Mouse (Mus musculus): ENCODE measurements at regions not wholly inside any gene's neighbourhood (a gene's known extent, or its start where the extent isn't known, plus 50 kb on each side); places are given as distances from the start of the nearest gene placed in this dataset.
A peak's percentile ranks its signal among the peaks of the same experiment; 100 is the strongest.

DNA sequence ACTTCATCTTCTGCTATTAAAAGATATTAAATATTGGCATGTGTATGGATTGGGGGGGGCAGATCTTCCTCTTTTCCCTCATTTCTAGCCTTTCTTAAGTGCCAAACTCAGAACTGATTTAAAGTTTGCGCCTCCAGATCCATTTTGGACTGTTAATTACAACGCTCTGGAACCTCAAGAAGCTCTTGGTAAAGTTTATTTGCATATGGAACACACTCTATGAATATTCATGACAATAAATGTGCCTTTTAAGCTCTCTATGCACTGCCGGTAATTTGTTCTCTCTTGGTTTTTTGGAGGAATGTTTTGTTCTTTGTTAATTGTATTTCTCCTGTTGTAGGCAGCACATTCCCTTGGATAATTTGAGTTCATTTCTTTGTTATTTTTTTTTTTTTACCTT is 738.3 kb downstream of the Dach1 start:
- Histone ChIP-seq H3K4me1 (replicated peaks) (no peaks in the 10 kb centered on the region), H3K9me3 (no peaks in the 10 kb centered on the region), H3K9ac (no peak overlapping the region), H3K27ac (no peak overlapping the region), H3K36me3 (no peaks in the 10 kb centered on the region), H3K4me3 (replicated peaks) (no peak overlapping the region), H3K4me2 (replicated peaks) (no peak overlapping the region), H3K27me3 (replicated peaks) (no peaks in the 10 kb centered on the region)
- 95% methylated on average over 3 of the region's 3 CpGs for WGBS
- ATAC-seq, result no peak

DNA sequence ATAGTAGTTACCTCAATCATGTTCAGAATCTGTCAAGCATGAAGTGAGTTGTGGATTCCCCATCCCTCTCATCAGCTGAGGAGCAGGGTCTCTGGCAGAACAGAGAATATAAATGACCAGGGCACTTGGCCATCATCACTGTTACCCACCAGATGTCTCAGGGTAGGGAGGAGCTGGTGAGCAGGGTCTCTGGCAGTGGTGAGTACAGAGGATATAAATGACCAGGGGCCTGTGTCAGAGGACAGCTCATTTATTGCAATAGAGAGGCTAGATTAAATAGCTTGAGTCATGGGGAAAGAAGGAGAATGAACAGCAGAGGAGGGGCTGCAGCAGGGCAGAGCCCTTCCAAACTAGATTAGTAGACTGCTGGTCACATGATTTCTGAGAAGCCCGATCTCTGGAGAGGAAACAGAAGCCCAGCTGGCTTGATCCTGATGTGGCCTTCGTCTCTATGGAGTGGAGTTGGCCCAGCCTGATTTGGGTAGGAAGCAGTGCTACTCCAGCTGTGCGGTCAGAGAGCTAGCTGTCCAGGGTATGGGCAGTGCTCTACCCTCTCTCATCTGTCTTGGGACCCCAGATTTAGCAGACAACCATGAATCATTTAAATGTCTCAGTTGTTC is 766.3 kb downstream of the Dach1 start:
- no peaks in the 10 kb centered on the region for H3K36me3 ChIP-seq
- H3K9ac ChIP-seq, result no peak overlapping the region
- no peak overlapping the region for H3K27ac ChIP-seq
- 57% methylated on average over 3 of the region's 3 CpGs for WGBS
- no peaks in the 10 kb centered on the region for H3K4me1 ChIP-seq (replicated peaks)
- H3K4me2 ChIP-seq (replicated peaks), result no peak overlapping the region
- no peaks in the 10 kb centered on the region for H3K27me3 ChIP-seq (replicated peaks)
- H3K4me3 ChIP-seq (replicated peaks), result no peak overlapping the region
- H3K9me3 ChIP-seq, result no peaks in the 10 kb centered on the region
- ATAC-seq, result 0 out of 2 replicates have a peak, but pooled peaks have one; percentile 34

DNA sequence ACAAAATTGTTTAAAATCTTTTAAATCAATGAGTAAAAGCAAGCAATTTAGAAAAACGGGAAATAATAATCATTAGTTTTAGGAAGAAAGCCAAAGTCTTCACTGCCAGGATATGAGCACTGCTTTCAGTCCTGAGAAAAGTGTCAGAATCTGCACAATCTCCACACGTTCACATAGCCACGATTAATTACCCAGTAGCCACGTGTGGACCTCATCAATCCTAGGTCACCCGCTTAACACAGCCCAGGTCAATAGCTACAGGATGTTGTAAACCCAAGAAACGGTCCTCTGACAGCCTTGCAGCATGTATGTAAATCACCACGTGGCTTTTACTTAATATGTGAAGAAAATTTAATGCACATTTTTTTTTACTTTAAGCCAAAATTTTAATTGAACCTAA is 773.2 kb downstream of the Dach1 start:
- Histone ChIP-seq H3K4me3 (replicated peaks) (no peak overlapping the region), H3K4me2 (replicated peaks) (no peak overlapping the region), H3K36me3 (no peaks in the 10 kb centered on the region), H3K27me3 (replicated peaks) (no peaks in the 10 kb centered on the region), H3K9me3 (no peaks in the 10 kb centered on the region), H3K4me1 (replicated peaks) (no peaks in the 10 kb centered on the region), H3K27ac (no peak overlapping the region), H3K9ac (no peak overlapping the region)
- 43% methylated on average over 7 of the region's 7 CpGs for WGBS
- no peak for ATAC-seq

DNA sequence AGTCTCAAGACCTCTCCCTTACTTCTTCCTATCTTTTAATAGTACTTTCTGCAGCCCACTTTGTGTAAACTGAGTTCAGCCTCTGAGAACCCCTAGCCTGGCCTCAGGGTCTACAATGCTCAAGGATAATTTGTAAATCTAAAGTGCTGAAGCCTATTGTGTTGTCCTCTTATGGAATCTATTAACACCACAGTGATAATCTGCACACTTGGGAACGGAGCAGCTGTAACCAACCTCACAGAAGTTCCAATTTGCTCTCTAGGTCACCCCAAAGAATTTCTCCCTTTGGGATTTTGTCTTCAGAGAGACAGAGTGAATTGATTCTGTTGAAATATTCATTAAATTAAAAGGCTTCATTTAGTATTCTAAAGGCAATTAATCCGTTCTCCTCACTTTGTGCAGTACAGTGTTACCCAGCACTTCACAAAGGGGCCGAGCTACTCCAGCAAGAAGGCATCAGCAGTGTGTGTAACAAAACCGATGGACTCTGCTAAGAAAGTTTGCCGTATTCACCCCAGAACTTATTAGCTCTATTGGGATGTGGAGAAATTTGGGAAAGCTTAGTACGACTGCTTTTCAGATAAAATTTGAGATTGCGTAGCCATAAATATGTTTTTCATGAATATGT is 773.7 kb downstream of the Dach1 start:
- Histone ChIP-seq H3K9me3 (no peaks in the 10 kb centered on the region), H3K9ac (no peak overlapping the region), H3K4me2 (replicated peaks) (no peak overlapping the region), H3K36me3 (no peaks in the 10 kb centered on the region), H3K4me1 (replicated peaks) (no peaks in the 10 kb centered on the region), H3K4me3 (replicated peaks) (no peak overlapping the region), H3K27ac (no peak overlapping the region), H3K27me3 (replicated peaks) (no peaks in the 10 kb centered on the region)
- no peak for ATAC-seq
- 76% methylated on average over 7 of the region's 7 CpGs for WGBS

DNA sequence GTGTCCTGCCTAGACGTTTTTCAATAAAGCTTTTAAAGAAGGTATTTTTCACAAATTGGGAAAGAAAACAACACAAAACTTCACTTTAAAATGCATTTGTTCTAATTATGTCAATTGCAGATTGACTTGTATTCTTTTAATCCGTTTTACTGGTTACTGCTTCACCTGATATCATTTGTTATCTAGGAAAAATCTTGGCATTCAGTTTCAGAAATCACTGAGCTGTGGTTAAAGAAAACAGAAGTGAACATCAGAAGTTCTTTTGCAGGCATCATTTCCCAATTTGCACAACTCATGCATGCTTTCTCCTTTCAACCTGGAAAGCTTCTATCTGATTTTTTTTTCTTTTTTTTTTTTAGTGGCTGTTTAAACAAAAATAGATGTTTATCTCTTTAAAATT is 780.6 kb downstream of the Dach1 start:
- H3K27me3 ChIP-seq (replicated peaks), result no peaks in the 10 kb centered on the region
- H3K27ac ChIP-seq, result no peak overlapping the region
- H3K9ac ChIP-seq, result no peak overlapping the region
- H3K4me1 ChIP-seq (replicated peaks), result no peaks in the 10 kb centered on the region
- no peak overlapping the region for H3K4me3 ChIP-seq (replicated peaks)
- H3K9me3 ChIP-seq, result no peaks in the 10 kb centered on the region
- no peak for ATAC-seq
- 61% methylated on average over 2 of the region's 2 CpGs for WGBS
- H3K4me2 ChIP-seq (replicated peaks), result no peak overlapping the region
- no peaks in the 10 kb centered on the region for H3K36me3 ChIP-seq

GRCm38 (mm10) chr14:97380131-97380530 is 789.4 kb downstream of the Dach1 start:
- H3K36me3 ChIP-seq, result no peaks in the 10 kb centered on the region
- H3K27me3 ChIP-seq (replicated peaks), result no peaks in the 10 kb centered on the region
- 69% methylated on average over 3 of the region's 3 CpGs for WGBS
- H3K9ac ChIP-seq, result no peak overlapping the region
- no peak overlapping the region for H3K4me3 ChIP-seq (replicated peaks)
- ATAC-seq, result no peak
- H3K4me1 ChIP-seq (replicated peaks), result no peaks in the 10 kb centered on the region
- no peaks in the 10 kb centered on the region for H3K9me3 ChIP-seq
- H3K27ac ChIP-seq, result no peak overlapping the region
- H3K4me2 ChIP-seq (replicated peaks), result no peak overlapping the region

DNA sequence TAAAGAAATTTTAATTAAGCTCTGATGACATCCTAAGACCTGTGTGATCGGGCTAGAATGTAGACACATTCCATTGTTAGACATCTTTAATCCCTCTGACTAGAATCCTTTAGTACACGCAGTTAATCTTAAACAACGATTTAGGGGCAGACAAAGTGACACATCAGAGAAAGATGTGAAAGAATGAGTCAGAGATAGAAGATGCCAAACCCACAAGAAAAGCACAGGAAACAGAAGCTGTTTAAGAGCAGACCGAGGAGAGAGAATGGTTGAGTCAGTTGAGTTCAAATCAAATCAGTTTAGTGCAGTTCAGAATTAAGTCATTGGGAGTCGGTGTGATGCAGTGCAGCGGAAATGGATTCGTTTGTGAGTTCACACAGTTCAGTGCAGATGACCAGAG is 812.6 kb downstream of the Dach1 start:
- WGBS, result 87% methylated on average over 7 of the region's 7 CpGs
- no peaks in the 10 kb centered on the region for H3K27me3 ChIP-seq (replicated peaks)
- H3K4me2 ChIP-seq (replicated peaks), result no peak overlapping the region
- no peak overlapping the region for H3K4me3 ChIP-seq (replicated peaks)
- no peaks in the 10 kb centered on the region for H3K36me3 ChIP-seq
- H3K4me1 ChIP-seq (replicated peaks), result no peaks in the 10 kb centered on the region
- no peaks in the 10 kb centered on the region for H3K9me3 ChIP-seq
- H3K27ac ChIP-seq, result no peak overlapping the region
- H3K9ac ChIP-seq, result no peak overlapping the region
- ATAC-seq, result no peak

DNA sequence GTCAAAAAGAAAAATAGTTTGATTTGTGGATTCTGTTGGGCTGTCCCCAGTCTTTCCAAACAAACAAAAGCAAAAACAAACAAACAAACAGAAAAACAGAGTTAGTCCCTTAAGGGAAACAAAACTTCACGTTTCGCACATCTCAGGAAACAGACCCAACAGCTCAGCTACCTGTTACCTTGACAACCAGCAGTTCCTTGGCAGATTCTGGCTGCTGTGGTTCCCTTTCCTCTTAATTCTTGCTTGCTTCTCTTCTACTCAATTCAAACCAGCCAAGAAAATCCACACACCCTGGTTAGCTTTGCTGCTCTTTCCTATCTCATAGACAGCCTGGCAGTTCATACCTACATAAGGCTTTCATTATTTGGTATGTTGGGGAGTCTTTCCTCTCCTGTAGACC is 821.6 kb downstream of the Dach1 start:
- no peaks in the 10 kb centered on the region for H3K36me3 ChIP-seq
- H3K27me3 ChIP-seq (replicated peaks), result no peaks in the 10 kb centered on the region
- no peak for ATAC-seq
- no peaks in the 10 kb centered on the region for H3K4me1 ChIP-seq (replicated peaks)
- H3K9me3 ChIP-seq, result no peaks in the 10 kb centered on the region
- no peak overlapping the region for H3K4me3 ChIP-seq (replicated peaks)
- H3K27ac ChIP-seq, result no peak overlapping the region
- no peak overlapping the region for H3K9ac ChIP-seq
- no peak overlapping the region for H3K4me2 ChIP-seq (replicated peaks)
- WGBS, result 72% methylated on average over 2 of the region's 2 CpGs

DNA sequence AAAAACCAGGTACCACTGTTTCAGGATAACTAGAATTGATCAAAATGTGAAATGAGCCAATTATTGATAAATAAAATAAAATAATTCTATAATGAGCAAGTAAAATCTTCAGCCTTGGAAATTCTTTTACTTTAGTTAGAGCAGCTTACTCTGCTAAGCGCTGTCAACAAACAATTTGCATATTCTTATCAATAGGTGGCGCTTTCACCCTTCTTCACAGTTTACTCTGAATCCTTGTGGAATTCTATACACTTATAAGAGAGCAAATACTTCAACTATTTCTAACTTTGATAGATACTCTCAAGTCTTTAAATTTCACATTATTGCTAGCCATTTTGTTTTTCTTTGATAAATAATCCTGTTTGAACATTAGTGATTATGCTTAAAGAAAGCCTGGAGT is 812.5 kb upstream of the Klhl1 start:
- no peak overlapping the region for H3K9ac ChIP-seq
- H3K4me1 ChIP-seq (replicated peaks), result no peaks in the 10 kb centered on the region
- no peaks in the 10 kb centered on the region for H3K9me3 ChIP-seq
- no peak overlapping the region for H3K4me2 ChIP-seq (replicated peaks)
- H3K27ac ChIP-seq, result no peak overlapping the region
- no peaks in the 10 kb centered on the region for H3K27me3 ChIP-seq (replicated peaks)
- ATAC-seq, result no peak
- H3K4me3 ChIP-seq (replicated peaks), result no peak overlapping the region
- whole genome bisulfite sequencing, result 8% methylated on average over 2 of the region's 2 CpGs
- no peaks in the 10 kb centered on the region for H3K36me3 ChIP-seq

DNA sequence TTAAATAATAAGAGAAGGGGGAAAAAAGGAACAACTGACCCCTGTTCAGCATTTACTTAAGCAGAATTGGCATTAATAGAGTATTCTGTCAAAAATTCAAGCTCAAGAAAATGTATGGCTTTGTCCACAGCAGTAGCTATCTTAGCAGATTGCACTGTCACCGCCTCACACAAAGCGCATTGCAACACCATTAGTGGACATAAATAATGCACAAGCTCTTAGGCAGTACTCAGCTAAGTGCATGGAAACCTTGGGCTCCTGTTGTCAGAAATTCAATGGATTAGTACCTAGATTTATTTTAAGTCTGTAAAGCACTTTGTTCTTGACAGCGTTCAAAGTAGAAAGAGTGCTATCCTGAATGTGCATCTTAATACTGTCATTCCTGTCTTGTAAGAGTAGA is 811.1 kb upstream of the Klhl1 start:
- no peaks in the 10 kb centered on the region for H3K36me3 ChIP-seq
- H3K4me2 ChIP-seq (replicated peaks), result no peak overlapping the region
- H3K4me3 ChIP-seq (replicated peaks), result no peak overlapping the region
- WGBS, result 66% methylated on average over 3 of the region's 3 CpGs
- no peak overlapping the region for H3K27ac ChIP-seq
- H3K9me3 ChIP-seq, result no peaks in the 10 kb centered on the region
- no peak for ATAC-seq
- H3K4me1 ChIP-seq (replicated peaks), result no peaks in the 10 kb centered on the region
- H3K27me3 ChIP-seq (replicated peaks), result no peaks in the 10 kb centered on the region
- no peak overlapping the region for H3K9ac ChIP-seq

DNA sequence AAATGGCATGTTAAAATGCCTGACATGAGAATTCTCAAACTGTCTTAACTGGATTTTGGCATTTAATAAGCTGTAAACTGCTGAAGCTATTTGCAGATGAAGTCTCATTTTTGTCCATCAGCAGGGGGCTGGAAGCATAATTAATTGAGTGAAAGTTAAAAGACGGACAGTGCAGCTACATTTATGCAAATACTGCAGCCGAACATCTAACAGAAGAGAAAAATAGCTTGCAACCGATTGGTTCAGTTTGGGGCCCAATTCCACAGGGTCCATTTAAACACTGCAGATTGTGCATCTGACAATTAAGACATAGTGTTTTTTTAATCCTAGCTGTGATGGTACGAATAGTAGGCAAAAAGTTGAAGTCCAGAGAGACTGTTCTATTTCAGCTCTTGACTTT is 774.2 kb upstream of the Klhl1 start:
- no peak overlapping the region for H3K9ac ChIP-seq
- ATAC-seq, result no peak
- no peak overlapping the region for H3K27ac ChIP-seq
- H3K4me3 ChIP-seq (replicated peaks), result no peak overlapping the region
- no peak overlapping the region for H3K4me2 ChIP-seq (replicated peaks)
- no peaks in the 10 kb centered on the region for H3K4me1 ChIP-seq (replicated peaks)
- WGBS, result 71% methylated on average over 4 of the region's 4 CpGs
- H3K9me3 ChIP-seq, result no peaks in the 10 kb centered on the region
- no peaks in the 10 kb centered on the region for H3K36me3 ChIP-seq
- H3K27me3 ChIP-seq (replicated peaks), result no peaks in the 10 kb centered on the region

DNA sequence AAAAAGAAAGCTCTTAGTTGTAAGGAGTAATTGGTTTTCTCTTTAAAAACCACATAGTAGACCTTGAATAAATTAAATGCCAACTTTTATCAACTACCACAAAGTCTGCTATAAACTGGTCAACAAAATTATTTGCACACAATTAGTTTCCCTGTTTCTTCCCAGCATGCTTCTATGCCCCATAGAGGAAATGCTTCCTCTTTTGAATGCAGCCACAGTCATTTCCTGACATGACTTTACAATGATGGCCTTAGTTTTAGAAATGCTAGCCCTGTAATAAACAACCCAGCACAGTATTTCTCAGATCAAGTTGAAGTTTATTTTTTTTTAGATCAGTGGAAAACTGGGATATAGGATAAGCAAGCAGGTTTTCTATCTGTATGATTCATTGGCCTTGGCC is 768.5 kb upstream of the Klhl1 start:
- Histone ChIP-seq H3K9ac (no peak overlapping the region), H3K27ac (no peak overlapping the region), H3K27me3 (replicated peaks) (no peaks in the 10 kb centered on the region), H3K4me1 (replicated peaks) (no peaks in the 10 kb centered on the region), H3K4me2 (replicated peaks) (no peak overlapping the region), H3K4me3 (replicated peaks) (no peak overlapping the region), H3K36me3 (no peaks in the 10 kb centered on the region), H3K9me3 (no peaks in the 10 kb centered on the region)
- ATAC-seq, result no peak

GRCm38 (mm10) chr14:97258461-97258860 is 739.6 kb upstream of the Klhl1 start:
- no peaks in the 10 kb centered on the region for H3K36me3 ChIP-seq
- H3K27me3 ChIP-seq (replicated peaks), result no peaks in the 10 kb centered on the region
- H3K9ac ChIP-seq, result no peak overlapping the region
- 40% methylated on average over 3 of the region's 3 CpGs for WGBS
- ATAC-seq, result no peak
- no peaks in the 10 kb centered on the region for H3K4me1 ChIP-seq (replicated peaks)
- no peak overlapping the region for H3K27ac ChIP-seq
- no peaks in the 10 kb centered on the region for H3K9me3 ChIP-seq
- H3K4me2 ChIP-seq (replicated peaks), result no peak overlapping the region
- no peak overlapping the region for H3K4me3 ChIP-seq (replicated peaks)

Data from intestine, embryonic 15.5 days (tissue).